Mouse (Mus musculus) liver, postnatal 0 days (tissue): ENCODE results near the gene Rbl1. TPM values are rescaled to one million over a fixed set of nuclear protein-coding genes. Genes with fewer than 3 reads are reported as not detected.
"Not testable (repeated sequence)": the region's sequence is repeated elsewhere in the genome, so short reads cannot be mapped to it uniquely, and the experiment has no call there.

Experiments used
- ATAC-seq: fragments of 200-750 bp; cut with Nextera tagmentation; 2 replicates; pipeline ENCODE4 v1.8.0; 2017; ENCODE audit warnings: mild to moderate bottlenecking, moderate library complexity
- DNase-seq: peaks from one replicate; pipeline ENCODE4 v3.0.0-alpha.2; 2016
- H3K27ac ChIP-seq: fragments of 300-500 bp; sonication (generic); 2 replicates; pipeline ENCODE4 v1.5.1; 2014; ENCODE audit warnings: antibody characterized with exemption, moderate library complexity, mild to moderate bottlenecking, low read depth
- H3K27me3 ChIP-seq: fragments of 300-500 bp; sonication (generic); 2 replicates; pipeline ENCODE4 v1.6.1; 2014; ENCODE audit warnings: low read length, control low read depth, mixed read lengths; ENCODE audit not compliant: insufficient read depth
- H3K36me3 ChIP-seq: fragments of 300-500 bp; sonication (generic); replicated peaks from 2 replicates; pipeline ENCODE4 v1.6.1; 2014; ENCODE audit warnings: mild to moderate bottlenecking, control low read depth, low read length, moderate library complexity, mixed read lengths; ENCODE audit not compliant: insufficient read depth
- H3K4me1 ChIP-seq: fragments of 300-500 bp; sonication (generic); 2 replicates; pipeline ENCODE4 v1.6.1; 2014; ENCODE audit warnings: antibody characterized with exemption, mild to moderate bottlenecking, control low read depth; ENCODE audit not compliant: insufficient read depth
- H3K4me2 ChIP-seq: fragments of 300-500 bp; sonication (generic); 2 replicates; pipeline ENCODE4 v1.6.1; 2014; ENCODE audit warnings: low read depth, mild to moderate bottlenecking, low read length, moderate library complexity, mixed read lengths
- H3K4me3 ChIP-seq: fragments of 300-500 bp; sonication (generic); 2 replicates; pipeline ENCODE4 v1.5.1; 2014; ENCODE audit warnings: low read depth, low read length
- H3K9ac ChIP-seq: fragments of 300-500 bp; sonication (generic); replicated peaks from 2 replicates; pipeline ENCODE4 v1.6.1; 2014; ENCODE audit warnings: mild to moderate bottlenecking, moderate library complexity
- H3K9me3 ChIP-seq: fragments of 300-500 bp; sonication (generic); 2 replicates; pipeline ENCODE4 v1.6.1; 2016; ENCODE audit warnings: mild to moderate bottlenecking, control low read depth, low read length, mixed read lengths
- CTCF ChIP-seq: sonication (generic); IDR thresholded peaks from 2 replicates; pipeline ENCODE4 v1.5.1; 2016; ENCODE audit warnings: antibody characterized with exemption, low read depth
- EP300 ChIP-seq: IDR thresholded peaks from 2 replicates; pipeline ENCODE4 v1.6.1; 2016; ENCODE audit warnings: antibody characterized with exemption, low read depth, mild to moderate bottlenecking
- WGBS: fragments of 180-500 bp; shearing (Covaris S2); extraction: QIAGEN DNeasy Blood & Tissue Kit; methylation state at CpG from one replicate; pipeline ENCODE4 v1.1.7; 2014; ENCODE audit not compliant: insufficient replicate concordance; 5-methylcytosine and 5-hydroxymethylcytosine counted together
- polyA plus RNA-seq: library from polyadenylated mRNA; unstranded; fragments of >200 nt; fragmentation: Nextera tagmentation; extraction: Ambion mirVana; gene quantifications from 2 replicates; pipeline ENCODE4 v1.2.1, GENCODE M21; 2015

The Rbl1 gene
- polyA plus RNA-seq, 1 experiment from 2014 or later: 10.0 TPM

DNA sequence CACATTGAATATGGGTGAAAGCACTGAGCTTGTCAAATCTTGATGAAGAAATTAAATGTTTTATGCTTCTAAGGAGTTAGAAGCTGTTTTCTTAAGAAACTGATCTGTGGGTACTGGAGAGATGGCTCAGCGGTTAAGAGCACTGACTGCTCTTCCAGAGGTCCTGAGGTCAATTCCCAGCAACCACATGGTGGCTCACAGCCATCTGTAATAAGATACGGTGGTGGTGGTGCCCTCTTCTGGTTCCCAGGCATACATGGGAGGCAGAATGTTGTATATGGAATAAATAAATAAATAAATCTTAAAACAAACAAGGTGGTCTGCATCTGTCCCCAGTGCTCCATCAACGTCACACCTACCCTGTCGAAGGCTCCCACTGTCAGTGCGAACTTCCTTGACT is 29.9 kb downstream of the Rbl1 start:
- H3K4me2 ChIP-seq: no peak overlapping the region

DNA sequence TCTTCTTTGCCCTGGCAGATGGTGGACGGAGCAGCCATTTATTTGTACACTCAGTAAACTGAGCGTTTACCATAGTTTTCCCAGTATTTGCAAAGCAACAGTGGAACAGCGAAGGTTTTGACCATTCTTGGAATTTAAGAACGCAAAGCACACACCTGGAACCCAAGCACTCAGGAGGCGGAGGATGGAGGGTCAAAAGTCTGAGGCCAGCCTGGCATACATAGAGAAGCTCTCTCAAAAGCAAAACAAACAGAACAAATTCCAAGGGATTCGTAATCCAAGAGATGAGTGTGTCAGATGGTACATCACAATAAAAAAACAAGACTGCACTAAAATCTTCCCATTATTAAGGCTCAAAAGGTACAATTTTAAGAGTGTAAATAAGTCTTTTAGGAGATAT is 30.8 kb downstream of the Rbl1 start:
- no peak for ATAC-seq
- H3K36me3 ChIP-seq: peaks cover 71% of the 10 kb centered on the region

More for the DNA sequence above, 29.9 kb downstream of the Rbl1 start:
- 90% methylated on average over 5 of the region's 5 CpGs for WGBS
- no peaks in the 10 kb centered on the region for H3K9me3 ChIP-seq
- H3K27me3 ChIP-seq: no peaks in the 10 kb centered on the region
- peaks cover 62% of the 10 kb centered on the region for H3K36me3 ChIP-seq
- no peak overlapping the region for H3K27ac ChIP-seq
- TF ChIP-seq CTCF (0 out of 2 replicates have a peak, but pooled peaks have one; percentile 5), EP300 (no peak)
- H3K4me1 ChIP-seq: no peaks in the 10 kb centered on the region
- H3K4me3 ChIP-seq: no peak overlapping the region
- no peak overlapping the region for H3K9ac ChIP-seq
- ATAC-seq: no peak
- no peak for DNase-seq

DNA sequence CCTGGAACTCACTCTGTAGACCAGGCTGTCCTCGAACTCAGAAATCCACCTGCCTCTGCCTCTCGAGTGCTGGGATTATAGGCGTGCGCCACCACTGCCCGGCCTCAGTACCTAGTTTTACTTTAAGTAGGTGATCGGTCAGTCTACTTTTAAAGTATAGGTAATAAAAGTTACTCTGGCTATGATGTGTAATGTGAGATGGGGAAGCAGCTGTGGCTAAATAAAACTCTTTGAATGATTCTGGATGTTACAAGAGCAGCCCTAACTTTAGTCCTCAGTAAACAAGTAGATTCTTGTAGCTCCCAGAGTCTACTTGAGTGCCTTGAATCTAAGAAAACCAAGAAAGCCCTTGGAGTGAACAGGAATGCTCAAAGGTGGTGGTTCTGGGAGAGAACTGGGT is 31.4 kb downstream of the Rbl1 start:
- no peaks in the 10 kb centered on the region for H3K9me3 ChIP-seq
- no peak overlapping the region for H3K4me2 ChIP-seq
- no peak overlapping the region for H3K27ac ChIP-seq
- no peaks in the 10 kb centered on the region for H3K27me3 ChIP-seq
- TF ChIP-seq CTCF (no peak), EP300 (no peak)
- H3K4me1 ChIP-seq: no peaks in the 10 kb centered on the region
- ATAC-seq (no peak), DNase-seq (no peak)
- no peak overlapping the region for H3K9ac ChIP-seq
- no peak overlapping the region for H3K4me3 ChIP-seq
- peaks cover 74% of the 10 kb centered on the region for H3K36me3 ChIP-seq
- 96% methylated on average over 6 of the region's 6 CpGs for WGBS

More for the DNA sequence above, 30.8 kb downstream of the Rbl1 start:
- no peak for DNase-seq
- Histone ChIP-seq H3K4me2 (no peak overlapping the region), H3K27ac (no peak overlapping the region), H3K27me3 (no peaks in the 10 kb centered on the region), H3K9ac (no peak overlapping the region), H3K9me3 (no peaks in the 10 kb centered on the region), H3K4me3 (no peak overlapping the region), H3K4me1 (no peaks in the 10 kb centered on the region)
- WGBS: 83% methylated on average over 6 of the region's 6 CpGs
- TF ChIP-seq CTCF: no peak
- TF ChIP-seq EP300: no peak

DNA sequence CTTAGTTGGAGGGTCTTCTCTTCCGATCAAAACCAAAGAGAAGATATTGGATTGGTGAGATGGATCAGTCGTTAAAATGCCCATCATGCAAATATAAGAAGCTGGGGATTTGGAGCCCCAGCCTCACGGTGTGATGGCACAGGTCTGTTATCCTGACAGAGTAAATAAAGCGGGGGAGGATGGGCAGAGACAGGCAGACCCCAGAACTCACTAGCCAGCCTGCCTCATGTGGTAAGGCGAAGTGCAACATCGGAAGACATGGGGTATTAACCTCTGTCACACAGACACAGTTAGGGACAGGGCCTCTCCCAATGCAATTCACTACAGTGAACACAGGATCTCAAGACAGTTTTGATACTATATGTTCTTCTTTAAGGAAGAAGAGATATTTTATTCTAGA is 33.7 kb downstream of the Rbl1 start:
- TF ChIP-seq CTCF (no peak), EP300 (no peak)
- no peak for ATAC-seq
- peaks cover 76% of the 10 kb centered on the region for H3K36me3 ChIP-seq
- no peak overlapping the region for H3K9ac ChIP-seq
- no peaks in the 10 kb centered on the region for H3K27me3 ChIP-seq
- no peak overlapping the region for H3K4me3 ChIP-seq
- H3K27ac ChIP-seq: no peak overlapping the region
- no peaks in the 10 kb centered on the region for H3K4me1 ChIP-seq
- DNase-seq: no peak
- H3K9me3 ChIP-seq: no peaks in the 10 kb centered on the region
- WGBS: 71% methylated on average over 6 of the region's 6 CpGs
- H3K4me2 ChIP-seq: no peak overlapping the region

DNA sequence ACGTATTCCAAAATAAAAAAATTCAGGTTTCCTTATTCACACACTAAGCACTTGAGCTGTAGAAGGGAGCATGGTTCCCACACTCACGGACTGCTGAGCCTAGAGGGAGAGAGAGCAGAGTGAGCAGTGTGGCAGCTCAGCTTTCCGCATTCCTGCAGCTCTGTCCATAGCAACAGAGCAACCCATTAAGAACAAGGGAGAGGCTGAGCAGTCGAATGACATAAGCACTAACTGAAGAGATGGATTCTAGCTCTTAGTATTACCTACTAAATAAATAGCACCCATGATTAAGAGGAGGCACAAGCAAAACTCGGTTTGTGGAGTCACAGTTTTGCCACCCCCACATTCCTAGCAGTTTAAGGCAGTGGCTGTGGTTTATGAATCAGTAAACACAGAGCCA is 34.2 kb downstream of the Rbl1 start:
- 72% methylated on average over 5 of the region's 5 CpGs for WGBS
- H3K9me3 ChIP-seq: no peaks in the 10 kb centered on the region
- H3K27ac ChIP-seq: no peak overlapping the region
- H3K9ac ChIP-seq: no peak overlapping the region
- H3K4me2 ChIP-seq: no peak overlapping the region
- H3K27me3 ChIP-seq: no peaks in the 10 kb centered on the region
- DNase-seq: no peak
- TF ChIP-seq EP300: no peak
- TF ChIP-seq CTCF: no peak
- no peaks in the 10 kb centered on the region for H3K4me1 ChIP-seq
- H3K36me3 ChIP-seq: peaks cover 75% of the 10 kb centered on the region
- ATAC-seq: no peak
- no peak overlapping the region for H3K4me3 ChIP-seq

DNA sequence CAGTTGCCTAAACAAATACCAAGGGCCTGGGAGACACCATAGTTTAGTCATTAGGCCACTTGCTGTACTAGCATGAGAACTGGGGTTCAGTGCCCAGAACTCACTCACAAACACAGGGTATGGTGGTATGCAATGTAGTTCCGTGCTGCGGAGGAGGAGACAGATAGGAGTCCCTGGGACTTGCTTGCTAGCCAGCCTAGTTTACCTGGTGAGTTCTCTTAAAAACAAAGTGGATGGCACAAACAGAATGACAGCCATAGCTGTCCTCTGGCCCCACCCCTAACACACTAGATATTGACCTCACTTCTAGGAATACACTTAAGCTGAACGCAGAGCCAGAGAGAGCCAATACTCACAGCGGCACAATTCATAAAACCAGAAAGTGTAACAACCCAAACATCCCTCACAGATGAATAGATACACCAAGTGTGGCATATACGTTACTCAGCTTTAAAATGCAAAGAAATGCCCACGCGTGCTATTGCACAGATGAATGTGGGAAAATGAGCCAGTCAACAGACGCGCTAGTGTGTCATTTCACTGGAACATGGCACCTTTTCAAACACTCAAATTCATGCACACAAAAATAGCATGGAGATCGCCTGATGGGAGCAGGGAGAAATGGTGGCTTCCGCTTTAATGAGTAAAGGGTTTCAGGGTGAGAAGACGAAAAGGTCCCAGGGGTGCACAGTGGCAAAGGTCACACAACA is 37.8 kb downstream of the Rbl1 start:
- H3K27me3 ChIP-seq: no peaks in the 10 kb centered on the region
- no peak for ATAC-seq
- H3K4me2 ChIP-seq: no peak overlapping the region
- WGBS: 94% methylated on average over 12 of the region's 12 CpGs
- no peak overlapping the region for H3K27ac ChIP-seq
- peaks cover 73% of the 10 kb centered on the region for H3K36me3 ChIP-seq
- no peaks in the 10 kb centered on the region for H3K4me1 ChIP-seq
- no peaks in the 10 kb centered on the region for H3K9me3 ChIP-seq
- no peak overlapping the region for H3K4me3 ChIP-seq
- no peak overlapping the region for H3K9ac ChIP-seq
- no peak for DNase-seq
- TF ChIP-seq EP300: no peak
- no peak for TF ChIP-seq CTCF

DNA sequence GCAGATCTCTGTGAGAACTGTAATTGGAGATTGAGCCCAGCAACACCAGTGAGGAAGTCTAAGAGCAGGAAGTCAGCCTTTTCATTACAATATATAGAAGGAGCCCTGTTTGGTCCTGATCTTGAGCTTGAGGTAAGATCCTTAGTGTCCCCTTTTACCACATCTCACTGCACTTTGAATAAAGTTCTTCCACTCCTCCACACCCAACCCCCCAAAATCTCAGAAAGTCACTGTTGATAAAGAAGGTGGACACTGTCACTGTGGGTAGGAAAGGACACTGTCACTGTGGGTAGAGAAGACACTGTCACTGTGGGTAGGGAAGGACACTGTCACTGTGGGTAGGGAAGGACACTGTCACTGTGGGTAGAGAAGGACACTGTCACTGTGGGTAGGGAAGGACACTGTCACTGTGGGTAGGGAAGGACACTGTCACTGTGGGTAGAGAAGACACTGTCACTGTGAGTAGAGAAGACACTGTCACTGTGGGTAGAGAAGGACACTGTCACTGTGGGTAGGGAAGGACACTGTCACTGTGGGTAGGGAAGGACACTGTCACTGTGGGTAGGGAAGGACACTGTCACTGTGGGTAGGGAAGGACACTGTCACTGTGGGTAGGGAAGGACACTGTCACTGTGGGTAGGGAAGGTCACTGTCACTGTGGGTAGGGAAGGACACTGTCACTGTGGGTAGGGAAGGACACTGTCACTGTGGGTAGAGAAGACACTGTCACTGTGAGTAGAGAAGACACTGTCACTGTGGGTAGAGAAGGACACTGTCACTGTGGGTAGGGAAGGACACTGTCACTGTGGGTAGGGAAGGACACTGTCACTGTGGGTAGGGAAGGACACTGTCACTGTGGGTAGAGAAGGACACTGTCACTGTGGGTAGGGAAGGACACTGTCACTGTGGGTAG is 38.8 kb downstream of the Rbl1 start:
- DNase-seq, H3K4me3 ChIP-seq, H3K27me3 ChIP-seq, H3K9ac ChIP-seq, ATAC-seq, H3K9me3 ChIP-seq, H3K4me2 ChIP-seq, H3K4me1 ChIP-seq: not testable (repeated sequence)
- H3K36me3 ChIP-seq: peaks cover 80% of the 10 kb centered on the region
- H3K27ac ChIP-seq: 0 out of 2 replicates have a peak overlapping the region, but pooled peaks have one; percentile 3
